Mouse (Mus musculus) heart, embryonic 14.5 days (tissue): ENCODE measurements at regions not wholly inside any gene's neighbourhood (a gene's known extent, or its start where the extent isn't known, plus 50 kb on each side); places are given as distances from the start of the nearest gene placed in this dataset.

Source experiments
- ATAC-seq: fragments of 200-750 bp; cut with Nextera tagmentation; 2 replicates; pipeline ENCODE4 v1.8.0; 2017; ENCODE audit warnings: low read depth, moderate TSS enrichment; ENCODE audit not compliant: insufficient number of reproducible peaks, insufficient read depth, low FRiP score
- H3K27ac ChIP-seq, 2 experiments: fragments of 200-500 bp in 1 of 2; fragments of 300-500 bp in 1 of 2; sonication (generic) in 1 of 2; replicated peaks in 1 of 2; 2 replicates each; pipeline ENCODE4 v1.5.1; 2012 to 2014; ENCODE audit warnings: low read depth in 2 of 2, low read length in 2 of 2, control low read depth in 1 of 2, mild to moderate bottlenecking in 1 of 2, mixed read lengths in 1 of 2; ENCODE audit not compliant: control insufficient read depth in 1 of 2, insufficient read depth in 1 of 2
- H3K27me3 ChIP-seq: fragments of 300-500 bp; sonication (generic); 2 replicates; pipeline ENCODE4 v1.6.1; 2014; ENCODE audit warnings: mild to moderate bottlenecking, low read length, control low read depth; ENCODE audit not compliant: control insufficient read depth, insufficient read depth
- H3K36me3 ChIP-seq: fragments of 300-500 bp; sonication (generic); 2 replicates; pipeline ENCODE4 v1.6.1; 2014; ENCODE audit warnings: mild to moderate bottlenecking, control low read depth, low read length, mixed read lengths; ENCODE audit not compliant: control insufficient read depth, insufficient read depth
- H3K4me1 ChIP-seq, 2 experiments: fragments of 200-500 bp in 1 of 2; fragments of 300-500 bp in 1 of 2; sonication (generic) in 1 of 2; 2 replicates each; pipeline ENCODE4 v1.6.1; 2012 to 2014; ENCODE audit warnings: low read length in 2 of 2, control low read depth in 1 of 2, mixed read lengths in 1 of 2; ENCODE audit not compliant: control insufficient read depth in 2 of 2, insufficient read depth in 2 of 2
- H3K4me2 ChIP-seq: fragments of 300-500 bp; sonication (generic); 2 replicates; pipeline ENCODE4 v1.6.1; 2014; ENCODE audit warnings: mild to moderate bottlenecking, low read length
- H3K4me3 ChIP-seq, 2 experiments: fragments of 200-500 bp in 1 of 2; fragments of 300-500 bp in 1 of 2; sonication (generic) in 1 of 2; 2 replicates each; pipeline ENCODE4 v1.5.1; 2012 to 2014; ENCODE audit warnings: low read length in 2 of 2, mild to moderate bottlenecking in 2 of 2, control low read depth in 1 of 2, low read depth in 1 of 2, moderate library complexity in 1 of 2; ENCODE audit not compliant: control insufficient read depth in 1 of 2, insufficient read depth in 1 of 2
- H3K9ac ChIP-seq: fragments of 300-500 bp; sonication (generic); 2 replicates; pipeline ENCODE4 v1.6.1; 2014; ENCODE audit warnings: mild to moderate bottlenecking, low read length
- H3K9me3 ChIP-seq: fragments of 300-500 bp; sonication (generic); 2 replicates; pipeline ENCODE4 v1.6.1; 2016; ENCODE audit warnings: low read length, control low read depth; ENCODE audit not compliant: control insufficient read depth
- WGBS: fragments of 180-500 bp; shearing (Covaris S2); extraction: QIAGEN DNeasy Blood & Tissue Kit; methylation state at CpG from one replicate; pipeline ENCODE4 v1.1.7; 2014; 5-methylcytosine and 5-hydroxymethylcytosine counted together

DNA sequence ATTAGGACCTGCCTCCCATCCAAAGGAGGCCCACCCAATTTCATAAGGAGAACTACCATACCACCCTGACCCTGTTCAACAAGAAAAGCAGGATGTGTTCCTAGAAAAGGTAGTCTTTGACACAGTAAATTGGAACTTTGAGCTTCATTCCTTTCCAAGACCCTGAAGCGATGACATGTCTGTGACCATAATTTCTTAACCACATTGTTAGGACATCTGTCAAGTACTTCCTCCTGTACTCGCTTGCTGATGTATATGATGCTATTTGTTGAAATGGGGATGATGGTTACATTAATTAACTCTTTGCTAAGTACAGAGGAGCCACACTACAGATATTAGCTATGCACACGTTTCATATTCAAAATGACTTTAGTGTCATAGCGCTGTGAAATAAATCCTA, 73.1 kb upstream of the Nr4a3 start:
- H3K36me3 ChIP-seq: no peaks in the 10 kb centered on the region
- no peaks in the 10 kb centered on the region for H3K27me3 ChIP-seq
- no peak overlapping the region for H3K4me2 ChIP-seq
- ATAC-seq: no peak
- H3K9ac ChIP-seq: no peak overlapping the region
- WGBS: 77% methylated on average over 4 of the region's 4 CpGs
- H3K4me1 ChIP-seq: no peaks in the 10 kb centered on the region
- H3K27ac ChIP-seq: no peak overlapping the region
- no peaks in the 10 kb centered on the region for H3K9me3 ChIP-seq
- H3K4me3 ChIP-seq: no peak overlapping the region

DNA sequence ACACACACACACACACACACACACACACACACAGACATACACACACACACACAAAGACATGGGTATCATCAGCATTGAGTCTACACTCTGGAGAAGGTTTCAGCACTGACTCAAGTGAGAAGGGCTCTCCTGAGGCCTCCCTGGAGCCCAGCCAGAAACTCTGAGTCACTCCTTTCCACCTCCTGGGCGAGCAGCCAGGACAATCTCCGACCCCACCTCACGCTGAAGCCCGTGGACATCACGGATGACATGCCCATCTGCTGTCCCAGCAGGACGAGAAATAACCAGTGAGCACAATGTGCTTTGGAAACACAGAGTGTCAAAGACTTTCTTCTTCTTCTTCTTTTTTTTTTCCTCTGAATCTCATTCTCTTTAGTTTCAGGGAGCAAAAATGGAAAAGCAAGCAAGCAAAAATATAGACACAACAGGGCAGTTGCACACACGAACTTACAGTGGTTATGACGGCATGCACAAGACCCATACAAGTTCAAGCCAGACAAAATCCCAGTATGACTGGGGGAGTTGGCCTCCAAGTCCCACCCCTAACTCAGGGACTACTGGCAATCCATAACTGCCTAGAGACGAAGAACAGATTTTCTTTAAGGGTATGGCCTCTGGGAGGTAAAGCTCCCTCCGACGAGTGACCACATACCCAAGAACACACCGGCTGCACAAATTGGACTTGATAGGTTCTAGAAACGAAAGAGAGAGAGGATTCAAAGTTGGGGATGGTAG, 65.2 kb upstream of the Nr4a3 start:
- H3K36me3 ChIP-seq: no peaks in the 10 kb centered on the region
- H3K9ac ChIP-seq: no peak overlapping the region
- no peak overlapping the region for H3K4me3 ChIP-seq
- H3K4me2 ChIP-seq: no peak overlapping the region
- ATAC-seq: peak; percentile 56; the same call in 1 of the 2 replicates
- H3K27me3 ChIP-seq: no peaks in the 10 kb centered on the region
- no peak overlapping the region for H3K27ac ChIP-seq
- H3K4me1 ChIP-seq: peaks cover 0 to 8% of the 10 kb centered on the region in 2 experiments; a peak in 2 of 4 replicates
- H3K9me3 ChIP-seq: no peaks in the 10 kb centered on the region
- 43% methylated on average over 13 of the region's 13 CpGs for WGBS
